Mouse (Mus musculus) MEL (cell line): ENCODE measurements around the gene Caap1. TPM values are rescaled to one million over a fixed set of nuclear protein-coding genes. Genes with fewer than 3 reads are reported as not detected.

Source experiments
- DNase-seq: peaks from one replicate; pipeline ENCODE4 v3.0.0; 2011; ENCODE audit warnings: low read depth, low spot score
- H3K27ac ChIP-seq: 2 replicates; pipeline ENCODE4 v1.5.1; 2012; ENCODE audit warnings: low read depth, mild to moderate bottlenecking, control low read depth, low read length, moderate library complexity; ENCODE audit not compliant: control insufficient read depth
- H3K27me3 ChIP-seq, 2 experiments: fragments of 150-350 bp in 1 of 2; sonication (generic) in 1 of 2; 2 replicates each; pipeline ENCODE4 v1.6.1; 2012; ENCODE audit warnings: low read length in 2 of 2, mild to moderate bottlenecking in 2 of 2, improper control_type of control experiment in 1 of 2, moderate library complexity in 1 of 2; ENCODE audit not compliant: insufficient read depth in 2 of 2, control insufficient read depth in 1 of 2
- H3K36me3 ChIP-seq, 2 experiments: 2 replicates each; pipeline ENCODE4 v1.6.1; 2012 to 2014; ENCODE audit warnings: low read length in 2 of 2, improper control_type of control experiment in 1 of 2, inconsistent platforms in 1 of 2, mild to moderate bottlenecking in 1 of 2; ENCODE audit not compliant: insufficient read depth in 2 of 2, control insufficient read depth in 1 of 2
- H3K4me1 ChIP-seq, 2 experiments: fragments of 150-350 bp in 1 of 2; sonication (generic) in 1 of 2; 2 replicates each; pipeline ENCODE4 v1.6.1; 2012; ENCODE audit warnings: low read length in 2 of 2, improper control_type of control experiment in 1 of 2, mild to moderate bottlenecking in 1 of 2; ENCODE audit not compliant: insufficient read depth in 2 of 2, control insufficient read depth in 1 of 2
- H3K4me3 ChIP-seq, 2 experiments: fragments of 150-350 bp in 1 of 2; sonication (generic) in 1 of 2; 2 replicates each; pipeline ENCODE4 v1.5.1; 2012; ENCODE audit warnings: low read depth in 2 of 2, low read length in 2 of 2, mild to moderate bottlenecking in 2 of 2, moderate library complexity in 2 of 2, control low read depth in 1 of 2, improper control_type of control experiment in 1 of 2; ENCODE audit not compliant: control insufficient read depth in 1 of 2, insufficient read depth in 1 of 2
- H3K79me2 ChIP-seq: 2 replicates; pipeline ENCODE4 v1.6.1; 2012; ENCODE audit warnings: mild to moderate bottlenecking, low read length, moderate library complexity; ENCODE audit not compliant: control insufficient read depth, poor library complexity, insufficient read depth
- H3K9ac ChIP-seq: 2 replicates; pipeline ENCODE4 v1.6.1; 2012; ENCODE audit warnings: low read depth, mild to moderate bottlenecking, control low read depth, low read length, moderate library complexity; ENCODE audit not compliant: control insufficient read depth, poor library complexity, severe bottlenecking
- H3K9me3 ChIP-seq: fragments of 150-350 bp; sonication (generic); replicated peaks from 2 replicates; pipeline ENCODE4 v1.6.1; 2012; ENCODE audit warnings: mild to moderate bottlenecking, low read length, improper control_type of control experiment, moderate library complexity; ENCODE audit not compliant: insufficient read depth
- CHD1 ChIP-seq: IDR thresholded peaks from 2 replicates; pipeline ENCODE4 v1.6.1; 2012; ENCODE audit warnings: low read depth, mild to moderate bottlenecking, inconsistent platforms, low read length, improper control_type of control experiment
- CTCF ChIP-seq, 3 experiments: IDR thresholded peaks in 2 of 3; conservative IDR thresholded peaks in 1 of 3; 2 replicates each; pipeline ENCODE4 v1.5.1; 2011 to 2012; ENCODE audit warnings: low read length in 3 of 3, low read depth in 2 of 3, mild to moderate bottlenecking in 2 of 3, improper control_type of control experiment in 1 of 3, inconsistent platforms in 1 of 3, mixed read lengths in 1 of 3, moderate library complexity in 1 of 3; ENCODE audit not compliant: control insufficient read depth in 1 of 3, insufficient read depth in 1 of 3, poor library complexity in 1 of 3, severe bottlenecking in 1 of 3
- E2F4 ChIP-seq: IDR thresholded peaks from 2 replicates; pipeline ENCODE4 v1.6.1; 2011; ENCODE audit warnings: low read depth, low read length, improper control_type of control experiment, borderline replicate concordance
- EP300 ChIP-seq, 2 experiments: IDR thresholded peaks; 2 replicates each; pipeline ENCODE4 v1.6.1; 2011; ENCODE audit warnings: improper control_type of control experiment in 2 of 2, low read length in 2 of 2, low read depth in 1 of 2, mild to moderate bottlenecking in 1 of 2
- ETS1 ChIP-seq: IDR thresholded peaks from 2 replicates; pipeline ENCODE4 v1.6.1; 2012; ENCODE audit warnings: low read depth, mild to moderate bottlenecking, inconsistent platforms, low read length, improper control_type of control experiment, moderate library complexity
- GATA1 ChIP-seq: IDR thresholded peaks from 2 replicates; pipeline ENCODE4 v1.6.1; 2011; ENCODE audit warnings: low read depth, low read length, improper control_type of control experiment
- HCFC1 ChIP-seq: IDR thresholded peaks from 2 replicates; pipeline ENCODE4 v1.6.1; 2012; ENCODE audit warnings: low read depth, mild to moderate bottlenecking, inconsistent platforms, low read length, improper control_type of control experiment, moderate library complexity
- KAT2A ChIP-seq: conservative IDR thresholded peaks from 2 replicates; pipeline ENCODE4 v1.6.1; 2012; ENCODE audit warnings: low read depth, low read length, improper control_type of control experiment, inconsistent platforms
- MAFK ChIP-seq: IDR thresholded peaks from 2 replicates; pipeline ENCODE4 v1.6.1; 2011; ENCODE audit warnings: low read depth, mild to moderate bottlenecking, low read length, improper control_type of control experiment, borderline replicate concordance
- MAX ChIP-seq: IDR thresholded peaks from 2 replicates; pipeline ENCODE4 v1.6.1; 2011; ENCODE audit warnings: low read length, improper control_type of control experiment
- MEF2A ChIP-seq: IDR thresholded peaks from 2 replicates; pipeline ENCODE4 v1.6.1; 2014; ENCODE audit warnings: low read depth, mild to moderate bottlenecking, inconsistent platforms, low read length, improper control_type of control experiment; ENCODE audit not compliant: poor library complexity, insufficient replicate concordance, severe bottlenecking; ENCODE audit errors: extremely low read depth
- MXI1 ChIP-seq: IDR thresholded peaks from 2 replicates; pipeline ENCODE4 v1.6.1; 2011; ENCODE audit warnings: mild to moderate bottlenecking, low read depth, low read length, improper control_type of control experiment
- MYB ChIP-seq: IDR thresholded peaks from 2 replicates; pipeline ENCODE4 v1.6.1; 2011; ENCODE audit warnings: mild to moderate bottlenecking, low read depth, low read length, improper control_type of control experiment
- NELFE ChIP-seq: IDR thresholded peaks from 2 replicates; pipeline ENCODE4 v1.6.1; 2011; ENCODE audit warnings: low read depth, low read length, improper control_type of control experiment
- NRF1 ChIP-seq: IDR thresholded peaks from 2 replicates; pipeline ENCODE4 v1.6.1; 2014; ENCODE audit warnings: low read depth, mild to moderate bottlenecking, inconsistent platforms, low read length, improper control_type of control experiment, moderate library complexity; ENCODE audit not compliant: poor library complexity, insufficient read depth, severe bottlenecking
- POLR2A ChIP-seq, 2 experiments: IDR thresholded peaks; 2 replicates each; pipeline ENCODE4 v1.6.1; 2011 to 2012; ENCODE audit warnings: low read length in 2 of 2, mild to moderate bottlenecking in 2 of 2, control low read depth in 1 of 2, improper control_type of control experiment in 1 of 2, low read depth in 1 of 2, moderate library complexity in 1 of 2; ENCODE audit not compliant: control insufficient read depth in 1 of 2, insufficient read depth in 1 of 2, poor library complexity in 1 of 2
- POLR2AphosphoS2 ChIP-seq: IDR thresholded peaks from 2 replicates; pipeline ENCODE4 v1.6.1; 2011; ENCODE audit warnings: low read length, improper control_type of control experiment
- POLR2AphosphoS5 ChIP-seq: IDR thresholded peaks from 2 replicates; pipeline ENCODE4 v1.6.1; 2012; ENCODE audit warnings: low read depth, borderline replicate concordance, mild to moderate bottlenecking, inconsistent platforms, low read length, moderate library complexity, mixed read lengths
- SIN3A ChIP-seq: IDR thresholded peaks from 2 replicates; pipeline ENCODE4 v1.6.1; 2012; ENCODE audit warnings: low read length, improper control_type of control experiment, inconsistent platforms
- TAL1 ChIP-seq: IDR thresholded peaks from 2 replicates; pipeline ENCODE4 v1.6.1; 2012; ENCODE audit warnings: mild to moderate bottlenecking, inconsistent platforms, low read length, moderate library complexity, mixed read lengths
- TBP ChIP-seq: IDR thresholded peaks from 2 replicates; pipeline ENCODE4 v1.8.0; 2011; ENCODE audit warnings: low read depth, low read length, improper control_type of control experiment
- USF1 ChIP-seq: IDR thresholded peaks from 2 replicates; pipeline ENCODE4 v1.6.1; 2014; ENCODE audit warnings: low read depth, mild to moderate bottlenecking, inconsistent platforms, low read length, improper control_type of control experiment, moderate library complexity
- USF2 ChIP-seq, 2 experiments: IDR thresholded peaks; 2 replicates each; pipeline ENCODE4 v1.6.1; 2011 to 2012; ENCODE audit warnings: improper control_type of control experiment in 2 of 2, low read length in 2 of 2, borderline replicate concordance in 1 of 2, inconsistent platforms in 1 of 2, low read depth in 1 of 2, mild to moderate bottlenecking in 1 of 2; ENCODE audit not compliant: insufficient read depth in 1 of 2
- ZC3H11A ChIP-seq: IDR thresholded peaks from 2 replicates; pipeline ENCODE4 v1.6.1; 2012; ENCODE audit warnings: low read depth, mild to moderate bottlenecking, inconsistent platforms, low read length, improper control_type of control experiment
- ZNF384 ChIP-seq: IDR thresholded peaks from 2 replicates; pipeline ENCODE4 v1.6.1; 2012; ENCODE audit warnings: low read depth, mild to moderate bottlenecking, inconsistent platforms, low read length, improper control_type of control experiment
- polyA plus RNA-seq, 2 experiments: library from polyadenylated mRNA; stranded (reverse) in 1 of 2; unstranded in 1 of 2; fragments of >175 nt in 1 of 2; fragments of >200 nt in 1 of 2; gene quantifications; 2 replicates each; pipeline versions ENCODE4 v1.2.1 to v1.2.4; 2012; ENCODE audit warnings: low replicate concordance in 2 of 2, low read depth in 1 of 2; ENCODE audit not compliant: insufficient read length in 2 of 2, insufficient read depth in 1 of 2, missing spikeins in 1 of 2
- total RNA-seq: library from RNA; depleted of rRNA; stranded (reverse); fragments of 300-350 nt; gene quantifications from 2 replicates; pipeline ENCODE4 v1.2.3, GENCODE M21; 2012

The Caap1 gene
- total and polyA plus RNA-seq, 3 experiments, result 12.8 to 13.9 TPM; not detected in 1

DNA sequence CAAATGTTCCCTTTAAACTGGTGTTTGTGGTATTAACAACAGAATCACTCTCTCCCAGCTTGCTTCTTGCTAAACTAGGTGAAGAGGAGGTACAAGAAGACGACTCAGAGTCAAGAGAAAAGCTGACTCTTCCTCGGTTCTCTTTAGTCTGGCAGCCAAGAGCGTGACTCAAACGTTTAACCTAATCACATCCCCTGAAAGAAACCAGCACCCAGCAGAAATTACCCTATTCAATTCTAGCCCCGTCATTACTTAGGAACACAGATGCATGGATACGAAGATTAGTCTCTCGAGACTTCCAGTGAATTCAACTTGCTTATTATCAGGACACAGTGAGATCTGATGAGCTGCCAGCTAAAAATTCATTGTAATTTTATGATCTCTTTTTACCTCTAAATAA, 12.3 kb downstream of the Caap1 start:
- Histone ChIP-seq H3K36me3 (peaks cover 5 to 6% of the 10 kb centered on the region in 2 experiments; a peak in 3 of 4 replicates), H3K9ac (no peak overlapping the region), H3K27me3 (no peaks in the 10 kb centered on the region), H3K79me2 (no peaks in the 10 kb centered on the region), H3K4me3 (no peak overlapping the region), H3K4me1 (no peaks in the 10 kb centered on the region; a peak in 1 of 4 replicates), H3K9me3 (no peaks in the 10 kb centered on the region), H3K27ac (no peak overlapping the region)
- no peak for TF ChIP-seq E2F4
- TF ChIP-seq KAT2A, result no peak
- TF ChIP-seq NELFE, result no peak
- no peak for TF ChIP-seq MEF2A
- no peak for TF ChIP-seq CHD1
- TF ChIP-seq POLR2AphosphoS5, result no peak
- no peak for TF ChIP-seq POLR2AphosphoS2
- TF ChIP-seq NRF1, result no peak
- TF ChIP-seq MXI1, result no peak
- no peak for TF ChIP-seq TAL1
- TF ChIP-seq MAX, result no peak
- no peak for TF ChIP-seq ZC3H11A
- TF ChIP-seq POLR2A (IDR thresholded peaks at IDR 0.05; ENCODE audit: control insufficient read depth in 1 of 2, insufficient read depth in 1 of 2, low read depth in 1 of 2, low read length in 2 of 2, poor library complexity in 1 of 2), result no peak
- TF ChIP-seq SIN3A, result no peak
- TF ChIP-seq ETS1, result no peak
- no peak for TF ChIP-seq GATA1
- no peak for TF ChIP-seq ZNF384
- TF ChIP-seq CTCF (IDR thresholded peaks at IDR 0.05 in 2 of 3, conservative IDR thresholded peaks at IDR 0.05 in 1 of 3; ENCODE audit: control insufficient read depth in 1 of 3, insufficient read depth in 1 of 3, low read depth in 2 of 3, low read length in 3 of 3, poor library complexity in 1 of 3, severe bottlenecking in 1 of 3), result no peak
- TF ChIP-seq TBP, result no peak
- DNase-seq, result no peak

DNA sequence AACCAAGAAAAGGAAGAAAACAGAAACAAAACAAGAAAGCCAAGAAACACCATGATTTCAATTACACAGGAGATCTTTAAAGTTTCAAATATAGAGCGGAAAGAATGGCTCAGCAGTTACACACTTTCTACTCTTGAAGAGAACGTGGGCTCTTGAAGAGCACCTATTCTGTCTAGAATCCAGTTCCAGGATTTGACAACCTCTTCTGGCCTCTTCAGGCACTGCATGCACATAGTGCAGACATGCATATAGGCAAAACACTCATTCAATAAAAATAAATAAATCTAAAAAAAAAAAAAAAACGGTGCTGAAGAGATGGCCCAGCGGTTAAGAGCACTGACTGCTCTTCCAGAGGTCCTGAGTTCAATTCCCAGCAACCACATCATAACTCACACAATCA, 13.6 kb downstream of the Caap1 start:
- Histone ChIP-seq H3K79me2 (no peaks in the 10 kb centered on the region), H3K9me3 (no peaks in the 10 kb centered on the region), H3K36me3 (peaks cover 5 to 6% of the 10 kb centered on the region in 2 experiments; a peak in 3 of 4 replicates), H3K27ac (no peak overlapping the region), H3K9ac (no peak overlapping the region), H3K27me3 (no peaks in the 10 kb centered on the region), H3K4me3 (no peak overlapping the region), H3K4me1 (no peaks in the 10 kb centered on the region; a peak in 1 of 4 replicates)
- no peak for TF ChIP-seq POLR2A (IDR thresholded peaks at IDR 0.05; ENCODE audit: control insufficient read depth in 1 of 2, insufficient read depth in 1 of 2, low read depth in 1 of 2, low read length in 2 of 2, poor library complexity in 1 of 2)
- no peak for TF ChIP-seq USF2 (IDR thresholded peaks at IDR 0.05; ENCODE audit: borderline replicate concordance in 1 of 2, insufficient read depth in 1 of 2, low read depth in 1 of 2, low read length in 2 of 2)
- no peak for TF ChIP-seq NRF1
- no peak for TF ChIP-seq KAT2A
- no peak for TF ChIP-seq MYB
- no peak for TF ChIP-seq HCFC1
- no peak for TF ChIP-seq SIN3A
- TF ChIP-seq MAFK, result no peak
- TF ChIP-seq GATA1, result no peak
- TF ChIP-seq EP300 (IDR thresholded peaks at IDR 0.05; ENCODE audit: low read depth in 1 of 2, low read length in 2 of 2), result no peak
- TF ChIP-seq USF1, result no peak
- no peak for TF ChIP-seq CTCF (IDR thresholded peaks at IDR 0.05 in 2 of 3, conservative IDR thresholded peaks at IDR 0.05 in 1 of 3; ENCODE audit: control insufficient read depth in 1 of 3, insufficient read depth in 1 of 3, low read depth in 2 of 3, low read length in 3 of 3, poor library complexity in 1 of 3, severe bottlenecking in 1 of 3)
- TF ChIP-seq POLR2AphosphoS5, result no peak
- no peak for DNase-seq
